Mouse (Mus musculus) liver, embryonic 14 days (tissue): ENCODE measurements around the gene Fam163b. TPM values are rescaled to one million over a fixed set of nuclear protein-coding genes. Genes with fewer than 3 reads are reported as not detected.

Experiments
- polyA plus RNA-seq: library from polyadenylated mRNA; depleted of rRNA; stranded (reverse); fragments of >200 nt; gene quantifications from 2 replicates; pipeline ENCODE4 v1.2.3, GENCODE M21; 2012; rRNA removed

Fam163b gene
- 0.01 and 0.02 TPM in 2 replicates for polyA plus RNA-seq

DNA sequence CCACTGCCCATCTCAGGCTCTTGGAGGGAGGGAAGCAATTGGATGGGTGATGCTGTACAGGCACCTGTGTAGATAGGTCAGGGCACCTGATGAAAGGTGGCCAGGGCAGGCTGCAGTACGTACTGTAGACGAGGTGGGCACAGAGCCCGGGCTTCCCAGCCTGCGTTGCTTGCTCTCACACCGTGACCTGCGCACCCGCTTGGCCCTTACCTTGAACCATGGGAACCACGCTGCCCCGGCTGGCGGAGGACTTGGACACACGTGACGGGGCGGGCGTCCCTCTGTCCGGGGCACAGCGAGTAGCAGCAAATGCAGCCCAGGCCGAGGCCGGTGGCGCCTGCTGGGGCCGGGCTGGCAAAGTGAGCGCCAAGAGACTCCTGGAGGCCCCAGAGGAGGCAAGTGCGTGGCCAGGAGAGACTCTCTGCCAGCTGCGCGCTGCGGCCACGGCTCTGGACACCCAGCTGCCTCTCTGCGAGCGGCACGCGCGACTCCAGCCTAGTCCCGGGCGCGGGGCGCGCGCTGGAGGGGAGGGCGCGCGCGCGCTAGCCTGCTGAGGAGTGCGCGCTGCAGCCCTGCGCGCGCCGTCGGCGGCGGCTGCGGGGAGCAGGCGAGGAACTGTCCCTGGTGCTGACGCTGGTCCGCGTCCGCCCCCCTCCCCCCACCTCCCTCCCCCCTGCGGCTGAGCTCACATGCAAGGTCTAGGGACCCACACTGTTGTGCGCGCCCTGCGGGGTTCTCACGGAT, at the start of gene Fam163b:
Fam163b (minus strand) TSS at position 542 of the 744 bp plus-strand sequence.

DNA sequence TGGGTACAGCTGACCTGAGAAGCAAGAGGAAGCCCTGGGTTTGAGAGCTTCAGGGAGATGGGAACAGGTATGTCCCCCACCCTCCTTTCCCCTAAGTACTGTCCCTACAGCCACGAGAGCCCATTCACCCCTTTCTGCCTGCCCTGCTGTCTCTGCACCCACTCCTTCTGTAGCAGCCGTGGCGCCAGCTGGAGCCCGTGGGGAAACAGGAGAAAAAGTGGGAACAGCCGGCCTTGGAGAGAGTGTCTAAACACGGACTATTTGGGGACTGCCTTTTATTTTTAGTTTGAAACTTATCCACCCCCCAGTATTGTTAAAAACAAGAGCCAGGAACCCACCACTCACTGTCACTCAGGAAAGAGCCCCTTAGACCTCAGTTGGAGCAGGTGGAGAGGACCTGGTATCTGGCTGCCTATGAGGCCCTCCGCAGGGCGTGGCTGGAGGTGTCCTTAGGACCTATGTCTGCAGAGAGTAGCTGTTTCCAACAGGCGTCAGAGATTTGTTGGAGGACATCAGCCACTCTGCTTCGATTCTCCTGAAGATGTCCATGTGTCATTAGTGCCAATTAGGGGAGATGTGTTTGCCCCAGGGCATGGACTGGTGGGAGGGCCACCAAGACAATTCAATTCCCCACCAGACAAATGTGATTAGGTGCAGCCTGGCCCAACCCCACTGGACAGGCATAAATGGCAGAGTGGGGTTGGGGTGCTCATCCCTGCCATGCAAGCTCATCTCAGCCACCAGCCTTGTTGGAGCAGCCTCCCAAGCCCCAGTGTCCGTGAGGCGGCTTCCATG, 22.7 kb upstream of the Fam163b start, which contains the start of gene Dbh:
Dbh (plus strand) TSS at position 438 of the 795 bp plus-strand sequence.

DNA sequence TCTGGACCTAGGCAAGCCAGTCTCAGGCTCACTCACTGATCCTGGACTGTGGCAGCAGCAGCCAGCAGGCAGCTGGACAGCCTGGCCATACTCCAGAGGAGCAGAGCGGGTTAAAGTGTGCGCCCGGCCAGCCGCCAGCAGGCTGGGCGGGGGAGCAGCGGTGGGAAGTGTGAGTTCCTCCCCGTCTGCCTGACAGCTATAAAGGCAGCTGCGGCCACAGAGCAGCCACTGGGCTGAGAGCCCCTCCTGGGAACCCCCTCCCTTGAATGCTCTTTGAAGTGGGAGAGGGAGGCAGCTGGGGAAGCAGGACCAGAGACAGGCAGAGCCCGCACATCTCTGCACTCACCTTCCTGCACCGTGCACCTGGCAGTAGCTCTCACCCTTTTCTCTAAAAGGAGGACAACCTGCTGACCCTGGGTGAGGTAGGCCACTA, 63.1 kb downstream of the Fam163b start, which contains the start of gene Adamtsl2:
Adamtsl2 (plus strand) TSS at position 228 of the 433 bp plus-strand sequence.

DNA sequence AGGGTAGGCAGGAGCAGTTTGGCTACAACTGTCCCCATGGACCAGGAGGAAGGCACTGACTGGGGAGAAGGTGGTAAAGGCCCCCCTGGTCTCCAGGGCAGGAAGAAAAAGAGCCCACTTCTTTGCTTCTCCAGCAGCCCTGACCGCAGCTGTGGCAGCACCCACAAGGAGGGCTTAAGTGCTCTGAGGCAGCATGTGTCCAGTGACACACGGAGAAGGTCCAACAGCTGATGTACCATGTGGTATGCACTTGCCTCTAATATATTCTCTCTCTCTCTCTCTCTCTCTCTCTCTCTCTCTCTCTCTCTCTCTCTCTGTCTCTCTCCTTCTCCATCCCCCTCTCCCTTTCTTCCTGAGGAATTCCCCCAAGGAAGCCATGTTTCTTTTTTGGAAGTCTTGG, 70.3 kb downstream of the Fam163b start, which contains the start of gene Mymk:
Mymk (minus strand) TSS at position 202 of the 400 bp plus-strand sequence.

Other genes with a start within 250 kb of the Fam163b start
- gene Surf6, start 239.6 kb downstream of the Fam163b start, polyA plus RNA-seq: 10.9 and 11.1 TPM in 2 replicates
- gene Med22, start 231.8 kb downstream of the Fam163b start, polyA plus RNA-seq: 13.2 and 15.1 TPM in 2 replicates
- 1,213 and 1,404 TPM in 2 replicates for gene Rpl7a, start 231.7 kb downstream of the Fam163b start, polyA plus RNA-seq
- 25.1 and 28.9 TPM in 2 replicates for gene Surf2, start 226.1 kb downstream of the Fam163b start, polyA plus RNA-seq
- 22.5 and 28.2 TPM in 2 replicates for gene Surf1, start 226.0 kb downstream of the Fam163b start, polyA plus RNA-seq
- 45.6 and 55.0 TPM in 2 replicates for gene Surf4, start 208.6 kb downstream of the Fam163b start, polyA plus RNA-seq
- 0.02 TPM in 1 of 2 replicates, not detected in the other for gene Stkld1, start 208.4 kb downstream of the Fam163b start, polyA plus RNA-seq
- gene Rexo4, start 178.1 kb downstream of the Fam163b start, polyA plus RNA-seq: 20.8 and 21.0 TPM in 2 replicates
- gene Adamts13, start 169.1 kb downstream of the Fam163b start, polyA plus RNA-seq: 1.6 TPM in 2 replicates
- 11.0 and 11.2 TPM in 2 replicates for gene Cacfd1, start 132.6 kb downstream of the Fam163b start, polyA plus RNA-seq
- gene Slc2a6, start 114.5 kb downstream of the Fam163b start, polyA plus RNA-seq: 0.12 and 0.15 TPM in 2 replicates
- gene Mymk, start 70.3 kb downstream of the Fam163b start, polyA plus RNA-seq: 0.71 TPM in 1 of 2 replicates, not detected in the other
- gene Adamtsl2, start 63.1 kb downstream of the Fam163b start, polyA plus RNA-seq: 0.37 and 0.44 TPM in 2 replicates
- not detected in 2 replicates for gene Dbh, start 22.7 kb upstream of the Fam163b start, polyA plus RNA-seq
- gene Sardh, start 105.8 kb upstream of the Fam163b start, polyA plus RNA-seq: 22.1 and 22.4 TPM in 2 replicates